Mouse (Mus musculus): ENCODE data around the gene Xpo6.

DNA sequence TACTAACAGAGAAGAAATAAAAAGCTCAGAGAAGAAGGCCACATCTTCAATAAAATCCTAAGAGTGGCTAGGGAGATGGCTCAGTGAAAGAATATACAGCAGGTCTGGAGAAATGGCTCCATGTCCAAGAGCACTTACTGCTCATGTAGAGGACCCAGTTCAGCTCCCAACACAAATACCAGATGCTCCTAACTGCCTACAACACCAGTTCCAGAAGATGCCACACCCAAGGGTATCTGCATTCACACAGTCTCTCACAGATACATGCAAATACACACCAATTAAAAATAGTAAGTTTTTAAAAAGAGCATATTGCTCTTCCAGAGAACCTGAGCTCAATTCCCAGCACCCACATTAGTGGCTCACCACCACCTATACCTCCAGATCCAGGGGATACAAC is 33.7 kb downstream of the Xpo6 start:
- TF ChIP-seq CTCF (IDR thresholded peaks at IDR 0.05; ENCODE audit: extremely low read depth, insufficient read depth, insufficient read length, insufficient replicate concordance) (no peak), POLR2A (IDR thresholded peaks at IDR 0.05; ENCODE audit: low read depth, low read length) (no peak)

Data from spleen, adult 2 months (tissue).